Mouse (Mus musculus) hindbrain, embryonic 11.5 days (tissue): Measurements from ENCODE around the gene Elf2. TPM values are rescaled to one million over a fixed set of nuclear protein-coding genes. Genes with fewer than 3 reads are reported as not detected.

Experiments
- ATAC-seq: fragments of 200-750 bp; cut with Nextera tagmentation; 2 replicates; pipeline ENCODE4 v1.8.0; 2017; ENCODE audit warnings: mild to moderate bottlenecking, moderate TSS enrichment, moderate library complexity; ENCODE audit not compliant: low FRiP score
- DNase-seq: peaks from one replicate; pipeline ENCODE4 v3.0.0-alpha.2; 2015; ENCODE audit warnings: low spot score
- H3K27ac ChIP-seq: fragments of 300-500 bp; sonication (generic); 2 replicates; pipeline ENCODE4 v1.5.1; 2014; ENCODE audit warnings: mild to moderate bottlenecking, low read depth, low read length
- H3K27me3 ChIP-seq: fragments of 300-500 bp; sonication (generic); 2 replicates; pipeline ENCODE4 v1.6.1; 2014; ENCODE audit warnings: mild to moderate bottlenecking, low read length, moderate library complexity, mixed read lengths; ENCODE audit not compliant: control insufficient read depth, insufficient read depth
- H3K36me3 ChIP-seq: fragments of 300-500 bp; sonication (generic); 2 replicates; pipeline ENCODE4 v1.6.1; 2014; ENCODE audit warnings: mild to moderate bottlenecking, low read length, moderate library complexity, mixed read lengths; ENCODE audit not compliant: control insufficient read depth, insufficient read depth
- H3K4me1 ChIP-seq: fragments of 300-500 bp; sonication (generic); replicated peaks from 2 replicates; pipeline ENCODE4 v1.6.1; 2014; ENCODE audit warnings: low read length, mixed read lengths; ENCODE audit not compliant: control insufficient read depth, insufficient read depth
- H3K4me2 ChIP-seq: fragments of 300-500 bp; sonication (generic); replicated peaks from 2 replicates; pipeline ENCODE4 v1.6.1; 2014; ENCODE audit warnings: mild to moderate bottlenecking, low read depth, low read length
- H3K4me3 ChIP-seq: fragments of 300-500 bp; sonication (generic); 2 replicates; pipeline ENCODE4 v1.5.1; 2014; ENCODE audit warnings: low read depth, low read length
- H3K9ac ChIP-seq: fragments of 300-500 bp; sonication (generic); 2 replicates; pipeline ENCODE4 v1.6.1; 2014; ENCODE audit warnings: low read depth, low read length
- H3K9me3 ChIP-seq: fragments of 300-500 bp; sonication (generic); 2 replicates; pipeline ENCODE4 v1.6.1; 2016; ENCODE audit warnings: low read length; ENCODE audit not compliant: control insufficient read depth
- WGBS: fragments of 180-500 bp; shearing (Covaris S2); extraction: QIAGEN DNeasy Blood & Tissue Kit; methylation state at CpG from one replicate; pipeline ENCODE4 v1.1.7; 2014; 5-methylcytosine and 5-hydroxymethylcytosine counted together
- polyA plus RNA-seq: library from polyadenylated mRNA; unstranded; fragments of >200 nt; fragmentation: Nextera tagmentation; extraction: Ambion mirVana; gene quantifications from 2 replicates; pipeline ENCODE4 v1.2.1, GENCODE M21; 2014

Gene Elf2
- polyA plus RNA-seq, 1 experiment from 2014 or later: 45.4 TPM

- H3K4me1 ChIP-seq: no peaks in the 10 kb centered on the region
- ATAC-seq (no peak), DNase-seq (no peak)
- H3K27me3 ChIP-seq: no peaks in the 10 kb centered on the region
- H3K36me3 ChIP-seq: no peaks in the 10 kb centered on the region
- no peak overlapping the region for H3K4me3 ChIP-seq
- no peak overlapping the region for H3K9ac ChIP-seq
- no peak overlapping the region for H3K27ac ChIP-seq
- WGBS: 94% methylated on average over 14 of the region's 14 CpGs
- H3K4me2 ChIP-seq: no peak overlapping the region
- H3K9me3 ChIP-seq: no peaks in the 10 kb centered on the region
Measured at GRCm38 (mm10) chr3:51204897-51205296, 135.6 kb downstream of the Elf2 start.

GRCm38 (mm10) chr3:51204441-51204840 lies 136.0 kb downstream of the Elf2 start:
- Histone ChIP-seq H3K36me3 (no peaks in the 10 kb centered on the region), H3K9ac (no peak overlapping the region), H3K27ac (no peak overlapping the region), H3K9me3 (no peaks in the 10 kb centered on the region), H3K27me3 (no peaks in the 10 kb centered on the region), H3K4me3 (no peak overlapping the region), H3K4me2 (no peak overlapping the region), H3K4me1 (no peaks in the 10 kb centered on the region)
- DNase-seq (no peak), ATAC-seq (no peak)
- WGBS: 86% methylated on average over 5 of the region's 5 CpGs

- no peak for DNase-seq
- Histone ChIP-seq H3K9me3 (no peaks in the 10 kb centered on the region), H3K4me1 (no peaks in the 10 kb centered on the region), H3K4me2 (no peak overlapping the region), H3K4me3 (no peak overlapping the region), H3K9ac (no peak overlapping the region), H3K27ac (no peak overlapping the region), H3K27me3 (no peaks in the 10 kb centered on the region), H3K36me3 (no peaks in the 10 kb centered on the region)
- WGBS: 91% methylated on average over 6 of the region's 6 CpGs
- no peak for ATAC-seq
Measured at GRCm38 (mm10) chr3:51203906-51204305, 136.6 kb downstream of the Elf2 start.

Other genes with a start within 250 kb of the Elf2 start
- gene Noct, start 116.2 kb downstream of the Elf2 start, polyA plus RNA-seq: 12.7 and 15.0 TPM in 2 replicates
- gene Mgarp, start 56.1 kb upstream of the Elf2 start, polyA plus RNA-seq: 4.0 and 5.5 TPM in 2 replicates
- gene Ndufc1, start 68.3 kb upstream of the Elf2 start, polyA plus RNA-seq: 714 and 715 TPM in 2 replicates
- 56.6 and 59.3 TPM in 2 replicates for gene Naa15, start 74.5 kb upstream of the Elf2 start, polyA plus RNA-seq
- 11.7 and 16.4 TPM in 2 replicates for gene Rab33b, start 143.3 kb upstream of the Elf2 start, polyA plus RNA-seq
- gene Setd7, start 220.2 kb upstream of the Elf2 start, polyA plus RNA-seq: 4.0 and 8.2 TPM in 2 replicates